Mouse (Mus musculus) myocyte (in vitro differentiated cells): ENCODE results near the gene Ola1. TPM values are rescaled to one million over a fixed set of nuclear protein-coding genes. Genes with fewer than 3 reads are reported as not detected.

Experiments
- H3K27me3 ChIP-seq: one replicate; pipeline ENCODE4 v1.6.1; 2011; ENCODE audit not compliant: control insufficient read depth, insufficient read depth, insufficient read length
- H3K36me3 ChIP-seq: one replicate; pipeline ENCODE4 v1.6.1; 2011; ENCODE audit not compliant: control insufficient read depth, insufficient read depth
- H3K4me2 ChIP-seq: one replicate; pipeline ENCODE4 v1.6.1; 2011; ENCODE audit warnings: low read depth, control low read depth
- H3K4me3 ChIP-seq: one replicate; pipeline ENCODE4 v1.5.1; 2011; ENCODE audit warnings: mild to moderate bottlenecking, control low read depth, moderate library complexity
- H3K79me2 ChIP-seq: one replicate; pipeline ENCODE4 v1.6.1; 2011; ENCODE audit not compliant: control insufficient read depth, insufficient read depth
- H3ac ChIP-seq: one replicate; pipeline ENCODE4 v1.6.1; 2011; ENCODE audit not compliant: control insufficient read depth, insufficient read length
- CEBPB ChIP-seq: IDR thresholded peaks from 2 replicates; pipeline ENCODE4 v1.6.1; 2011; ENCODE audit warnings: mild to moderate bottlenecking, moderate library complexity; ENCODE audit not compliant: poor library complexity, insufficient read depth, severe bottlenecking
- E2F4 ChIP-seq: IDR thresholded peaks from one replicate; pipeline ENCODE4 v1.6.1; 2011; ENCODE audit warnings: mild to moderate bottlenecking, control low read depth, moderate library complexity; ENCODE audit not compliant: insufficient read depth
- MAX ChIP-seq: IDR thresholded peaks from one replicate; pipeline ENCODE4 v1.6.1; 2011; ENCODE audit warnings: low read depth, mild to moderate bottlenecking, control low read depth
- MYOD1 ChIP-seq, 3 experiments: IDR thresholded peaks; one replicate each; pipeline ENCODE4 v1.6.1; 2011; ENCODE audit warnings: control low read depth in 2 of 3, low read depth in 2 of 3, mild to moderate bottlenecking in 2 of 3, moderate library complexity in 1 of 3; ENCODE audit not compliant: insufficient read length in 2 of 3, control insufficient read depth in 1 of 3
- MYOG ChIP-seq, 3 experiments: IDR thresholded peaks; one replicate each; pipeline ENCODE4 v1.6.1; 2011; ENCODE audit warnings: control low read depth in 2 of 3, low read depth in 2 of 3, mild to moderate bottlenecking in 2 of 3; ENCODE audit not compliant: insufficient read length in 2 of 3, control insufficient read depth in 1 of 3, insufficient read depth in 1 of 3
- POLR2A ChIP-seq: IDR thresholded peaks from one replicate; pipeline ENCODE4 v1.6.1; 2011; ENCODE audit warnings: low read depth, mild to moderate bottlenecking, control low read depth, moderate library complexity; ENCODE audit not compliant: insufficient read length
- POLR2AphosphoS2 ChIP-seq: IDR thresholded peaks from one replicate; pipeline ENCODE4 v1.6.1; 2011; ENCODE audit warnings: low read depth, control low read depth; ENCODE audit not compliant: insufficient read length
- REST ChIP-seq: IDR thresholded peaks from one replicate; pipeline ENCODE4 v1.6.1; 2011; ENCODE audit warnings: mild to moderate bottlenecking, control low read depth, moderate library complexity; ENCODE audit not compliant: insufficient read depth, insufficient read length
- SRF ChIP-seq: IDR thresholded peaks from one replicate; pipeline ENCODE4 v1.6.1; 2011; ENCODE audit warnings: low read depth; ENCODE audit not compliant: control insufficient read depth, insufficient read length
- TCF12 ChIP-seq: IDR thresholded peaks from one replicate; pipeline ENCODE4 v1.6.1; 2011; ENCODE audit warnings: mild to moderate bottlenecking, control low read depth; ENCODE audit not compliant: poor library complexity, insufficient read depth, severe bottlenecking
- TCF3 ChIP-seq: IDR thresholded peaks from one replicate; pipeline ENCODE4 v1.6.1; 2011; ENCODE audit warnings: low read depth, control low read depth; ENCODE audit not compliant: insufficient read length
- USF1 ChIP-seq: IDR thresholded peaks from one replicate; pipeline ENCODE4 v1.6.1; 2011; ENCODE audit warnings: low read depth, mild to moderate bottlenecking, control low read depth, moderate library complexity
- polyA plus RNA-seq: library from polyadenylated mRNA; unstranded; fragments of >200 nt; fragmentation: generic; extraction: Trizol; gene quantifications from one replicate; pipeline ENCODE4 v1.2.1, GENCODE M21; 2012; ENCODE audit warnings: missing spikeins

The Ola1 gene
- polyA plus RNA-seq, 1 experiment = 46.0 TPM

GRCm38 (mm10) chr2:73045505-73045904 is 173.2 kb downstream of the Ola1 start:
- H3K4me3 ChIP-seq = no peak overlapping the region
- no peaks in the 10 kb centered on the region for H3K36me3 ChIP-seq
- no peak overlapping the region for H3K4me2 ChIP-seq
- TF ChIP-seq TCF12 = no peak
- TF ChIP-seq USF1 = no peak
- no peak for TF ChIP-seq POLR2A
- TF ChIP-seq TCF3 = no peak
- no peak for TF ChIP-seq SRF
- TF ChIP-seq REST = no peak
- no peak for TF ChIP-seq MYOD1 (IDR thresholded peaks at IDR 0.05; ENCODE audit: control insufficient read depth in 1 of 3, insufficient read length in 2 of 3, low read depth in 2 of 3)
- TF ChIP-seq MYOG (IDR thresholded peaks at IDR 0.05; ENCODE audit: control insufficient read depth in 1 of 3, insufficient read depth in 1 of 3, insufficient read length in 2 of 3, low read depth in 2 of 3) = no peak
- TF ChIP-seq CEBPB = no peak
- TF ChIP-seq POLR2AphosphoS2 = no peak
- TF ChIP-seq E2F4 = no peak
- no peak for TF ChIP-seq MAX
- no peaks in the 10 kb centered on the region for H3K79me2 ChIP-seq
- no peaks in the 10 kb centered on the region for H3K27me3 ChIP-seq
- no peak overlapping the region for H3ac ChIP-seq

Other genes with a start within 250 kb of the Ola1 start
- 8.4 TPM for gene Sp3, start 238.5 kb downstream of the Ola1 start, polyA plus RNA-seq
- gene Gm11084, start 232.2 kb downstream of the Ola1 start, polyA plus RNA-seq = not detected
- gene Sp9, start 53.0 kb upstream of the Ola1 start, polyA plus RNA-seq = 0.02 TPM
- gene Scrn3, start 93.7 kb upstream of the Ola1 start, polyA plus RNA-seq = 10.7 TPM
- gene Cir1, start 93.8 kb upstream of the Ola1 start, polyA plus RNA-seq = 6.6 TPM
- gene Gpr155, start 167.6 kb upstream of the Ola1 start, polyA plus RNA-seq = 7.6 TPM